Mouse (Mus musculus): ENCODE measurements around the gene Ldhd.

DNA sequence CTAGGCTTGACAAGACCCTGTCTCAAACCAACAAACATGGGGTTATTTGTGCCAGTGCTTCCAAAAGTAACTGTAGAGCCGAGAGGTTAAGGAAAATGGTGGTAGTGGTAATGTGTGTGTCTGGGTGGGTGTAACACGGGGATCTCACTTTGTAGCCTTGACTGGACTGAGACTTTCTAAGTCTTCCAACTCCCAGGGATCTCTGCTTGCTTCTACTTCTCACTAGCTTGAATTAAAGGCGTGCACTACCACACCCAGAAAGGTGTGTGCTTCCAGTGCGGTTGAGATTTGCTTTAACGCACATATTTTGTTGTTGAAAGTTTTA, 12.7 kb upstream of the Ldhd start:
- TF ChIP-seq CTCF (IDR thresholded peaks at IDR 0.05; ENCODE audit: borderline replicate concordance, insufficient read depth, low read depth, low read length) (no peak), POLR2A (IDR thresholded peaks at IDR 0.05; ENCODE audit: borderline replicate concordance, insufficient read depth, low read length) (no peak)
